Mouse (Mus musculus): ENCODE results near the gene Cldn8.

The Cldn8 gene

DNA sequence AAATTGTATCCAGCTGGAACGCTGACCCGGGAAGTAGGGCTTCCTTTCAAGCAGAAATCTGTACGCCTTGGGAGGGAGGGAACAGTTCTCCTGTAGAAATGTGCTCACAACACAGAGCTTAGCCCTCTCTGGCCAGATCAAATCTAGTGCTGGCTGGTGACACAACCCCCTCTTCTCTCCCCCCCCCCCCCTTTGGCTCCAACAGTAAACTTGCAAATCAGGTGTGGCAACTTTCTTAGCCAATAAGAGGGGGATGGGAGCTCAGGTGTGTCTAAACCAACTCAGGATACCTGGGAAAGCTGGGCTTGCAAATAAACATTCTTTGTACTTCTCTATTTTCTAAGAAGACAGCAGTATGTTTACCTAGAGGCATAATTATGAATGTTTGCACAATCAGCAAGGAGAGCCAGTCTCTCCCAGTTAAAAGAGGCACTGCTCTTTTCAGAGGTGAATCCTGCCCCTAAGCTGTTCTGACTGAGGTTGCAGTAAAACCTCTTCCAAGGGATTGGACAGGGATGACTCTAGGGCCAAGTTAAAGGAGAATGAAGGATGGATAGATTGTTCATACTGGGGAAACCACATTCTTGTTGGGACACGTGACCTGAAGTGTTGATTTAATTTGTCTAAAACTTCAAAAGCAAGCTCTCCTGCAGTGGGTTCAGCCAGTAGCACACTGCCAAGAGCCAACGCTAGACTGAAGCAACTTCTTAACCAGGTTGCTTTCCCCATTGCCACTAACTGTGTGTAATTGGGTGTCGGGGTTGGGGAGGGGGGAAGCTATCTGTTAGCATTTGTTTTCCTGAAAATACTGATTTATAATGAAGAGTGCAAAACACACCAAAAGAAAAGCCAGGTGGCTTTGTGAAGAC lies at the start of gene Cldn8:
Gene Cldn8, minus strand, starts transcription at position 139 of the 869 bp plus-strand sequence.
- no peak for DNase-seq (ENCODE audit: low spot score in 2 of 2)

DNA sequence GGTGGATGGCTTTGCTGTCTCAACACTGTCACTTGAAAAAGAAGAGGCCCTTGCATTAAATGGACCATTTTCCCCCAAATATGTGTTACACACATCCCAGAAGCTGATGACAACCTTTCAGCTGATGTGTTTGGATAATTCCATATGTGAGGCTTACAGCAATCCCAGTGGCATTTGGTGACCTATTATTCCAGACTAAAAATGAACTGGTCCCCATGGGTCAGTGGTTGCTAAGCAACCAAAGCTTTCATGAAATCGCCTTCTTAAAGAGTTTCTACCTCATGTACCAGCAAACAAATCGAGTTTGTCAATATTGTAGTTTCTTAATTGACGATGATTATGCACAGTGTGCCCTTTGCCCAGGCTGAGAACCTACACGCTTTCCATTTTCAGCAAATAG lies 49.7 kb upstream of the Cldn8 start:
- no peak for DNase-seq (ENCODE audit: low spot score in 2 of 2)

DNA sequence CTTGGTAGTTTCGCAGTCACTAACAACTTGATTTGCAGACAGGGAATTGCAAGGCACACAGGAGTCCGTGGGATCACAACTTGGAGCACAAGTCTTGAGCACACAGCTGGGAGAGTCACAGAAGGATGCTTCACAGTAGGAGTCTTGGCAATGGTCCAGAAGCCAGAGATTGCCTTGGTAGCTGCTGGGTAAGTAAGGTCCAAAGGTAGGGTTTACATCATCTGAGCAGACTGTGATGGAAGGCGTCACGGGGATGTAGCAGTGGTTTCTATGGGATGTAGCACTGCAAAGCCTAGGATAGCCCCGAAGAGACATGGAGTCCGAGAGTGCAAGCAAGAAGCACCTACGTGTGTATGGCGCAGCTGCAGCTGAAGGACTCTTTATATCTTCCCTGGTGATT lies 48.9 kb upstream of the Cldn8 start, which contains the start of gene Krtap24-1:
Gene Krtap24-1, minus strand, starts transcription at position 358 of the 400 bp plus-strand sequence.
- no peak for DNase-seq (ENCODE audit: low spot score in 2 of 2)

DNA sequence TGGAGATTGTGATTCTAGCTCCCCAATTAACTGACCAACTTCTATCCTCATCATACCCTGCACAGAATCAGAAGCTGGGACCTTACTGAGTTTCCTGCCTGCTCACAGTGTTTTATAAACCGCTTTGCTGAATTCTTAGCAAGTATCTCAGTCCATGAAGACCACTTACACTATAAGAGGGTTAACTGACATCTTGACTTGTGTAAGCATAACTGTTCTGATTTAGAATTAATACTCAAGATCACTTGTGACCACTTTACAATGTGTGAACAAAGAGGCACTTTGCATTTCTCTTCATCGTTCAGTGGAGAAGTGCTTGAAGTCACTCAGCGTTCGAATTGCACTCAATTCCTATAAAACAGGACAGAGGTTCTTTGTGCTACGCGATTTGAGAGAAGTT lies 41.6 kb upstream of the Cldn8 start:
- no peak for DNase-seq (ENCODE audit: low spot score in 2 of 2)

DNA sequence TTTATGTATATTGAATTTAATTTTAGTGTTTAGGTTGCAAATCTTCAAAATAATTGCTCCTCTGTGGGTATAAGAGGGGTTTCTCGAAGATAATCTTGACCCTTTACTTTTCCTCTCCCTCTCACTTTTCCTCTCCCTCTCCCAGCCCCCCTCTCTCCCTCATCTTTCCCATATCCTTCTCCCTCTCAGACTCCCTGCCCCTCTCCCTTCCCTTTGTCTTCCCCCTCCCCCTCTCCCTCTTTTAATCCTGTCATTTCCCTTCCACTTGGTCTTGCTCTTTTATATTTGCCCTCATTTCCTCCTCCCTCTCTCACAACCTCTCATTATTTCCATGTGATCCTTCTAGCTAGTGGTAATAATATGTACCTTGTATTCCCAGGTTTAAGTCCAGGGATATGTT lies 39.5 kb upstream of the Cldn8 start:
- DNase-seq (ENCODE audit: low spot score in 2 of 2) = no peak

DNA sequence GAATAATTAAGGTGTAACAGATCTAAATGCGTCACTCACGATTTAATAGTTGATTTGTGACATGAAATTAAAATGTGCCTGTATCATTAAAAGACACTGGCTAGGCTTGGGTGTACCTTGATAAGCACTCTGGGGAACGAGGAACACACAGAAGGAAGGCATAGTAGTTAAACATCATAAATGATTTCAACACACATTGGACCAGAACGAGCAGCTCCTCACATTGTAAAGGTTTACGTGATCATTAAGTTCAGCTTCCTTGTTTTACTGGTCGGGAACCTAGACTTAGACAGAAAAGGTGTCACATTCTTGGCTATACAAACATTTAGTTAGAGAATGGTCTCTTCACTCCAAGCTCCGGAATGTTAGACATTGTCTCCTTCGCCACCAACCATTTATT lies 37.3 kb upstream of the Cldn8 start:
- no peak for DNase-seq (ENCODE audit: low spot score in 2 of 2)

DNA sequence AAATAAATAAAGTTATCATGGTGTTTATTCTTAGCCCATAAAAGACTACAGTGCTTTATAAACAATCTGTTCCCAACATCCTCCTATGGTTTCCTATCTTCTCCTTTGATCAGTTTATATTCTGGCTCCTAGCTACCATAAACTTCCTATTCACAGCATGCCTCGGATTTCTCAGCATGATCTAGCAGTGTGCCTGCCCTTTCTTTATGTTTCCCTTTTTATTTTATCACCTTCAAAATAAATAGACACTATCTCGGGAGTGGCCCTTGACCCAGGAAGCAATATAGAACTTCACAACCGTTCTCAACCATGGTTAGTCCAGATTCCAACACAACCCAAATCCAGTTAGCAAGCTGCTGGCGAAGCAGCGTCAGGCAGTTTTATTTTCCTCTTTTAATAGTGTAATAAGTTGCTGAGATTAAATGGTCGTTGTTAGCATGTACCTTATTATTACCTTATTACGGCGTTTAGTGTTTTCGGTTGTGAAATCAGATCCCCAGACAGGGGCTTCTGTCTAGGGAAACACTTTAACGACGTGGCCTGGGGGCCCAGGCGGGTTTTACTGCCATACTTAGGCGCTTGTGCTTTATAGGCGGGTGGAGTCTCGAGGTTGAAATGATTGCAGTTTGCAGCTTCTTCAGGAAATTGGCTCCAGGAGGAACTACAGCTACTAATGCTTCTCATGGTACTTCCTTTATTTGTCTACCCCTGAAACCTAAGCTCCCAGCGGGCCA lies 36.7 kb upstream of the Cldn8 start:
- no peak for DNase-seq (ENCODE audit: low spot score in 2 of 2)

DNA sequence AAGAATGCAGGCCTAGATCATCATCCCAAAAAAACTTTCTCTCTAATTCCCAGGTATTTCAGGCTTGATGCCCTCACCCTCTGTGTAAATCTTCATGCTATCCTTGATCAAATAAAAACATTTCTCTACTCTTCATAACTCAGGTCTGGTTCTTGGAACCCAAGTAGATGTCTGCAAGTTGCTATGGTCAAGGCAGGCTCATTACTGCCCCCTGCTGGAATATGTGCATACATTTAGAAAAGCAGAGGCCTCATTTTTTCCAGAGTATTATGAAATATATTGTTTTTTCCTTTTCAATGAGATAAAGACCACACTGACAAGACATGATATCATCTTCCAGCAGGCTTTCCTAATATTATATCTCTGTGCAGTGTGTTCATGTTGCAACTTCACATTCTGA lies 29.8 kb upstream of the Cldn8 start:
- no peak for DNase-seq (ENCODE audit: low spot score in 2 of 2)

DNA sequence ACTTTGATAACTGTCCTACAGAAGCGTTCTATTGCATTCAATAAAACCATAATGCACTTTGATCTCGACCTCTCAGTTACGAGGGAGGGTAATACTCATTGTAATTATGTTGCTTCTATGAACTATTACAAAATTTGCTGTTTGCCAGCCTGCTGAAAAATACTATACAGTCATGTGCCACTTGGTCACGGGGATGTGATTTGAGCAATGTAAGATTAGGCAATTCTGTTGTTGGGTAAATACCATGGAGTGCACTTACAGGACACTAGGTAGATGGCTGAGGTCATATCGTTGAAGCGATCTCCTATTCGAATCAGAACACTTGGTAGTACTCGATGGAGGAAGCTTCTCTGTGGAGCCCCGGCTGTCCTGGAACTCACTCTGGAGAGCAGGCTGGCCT lies 20.4 kb upstream of the Cldn8 start:
- DNase-seq (ENCODE audit: low spot score in 2 of 2) = no peak

DNA sequence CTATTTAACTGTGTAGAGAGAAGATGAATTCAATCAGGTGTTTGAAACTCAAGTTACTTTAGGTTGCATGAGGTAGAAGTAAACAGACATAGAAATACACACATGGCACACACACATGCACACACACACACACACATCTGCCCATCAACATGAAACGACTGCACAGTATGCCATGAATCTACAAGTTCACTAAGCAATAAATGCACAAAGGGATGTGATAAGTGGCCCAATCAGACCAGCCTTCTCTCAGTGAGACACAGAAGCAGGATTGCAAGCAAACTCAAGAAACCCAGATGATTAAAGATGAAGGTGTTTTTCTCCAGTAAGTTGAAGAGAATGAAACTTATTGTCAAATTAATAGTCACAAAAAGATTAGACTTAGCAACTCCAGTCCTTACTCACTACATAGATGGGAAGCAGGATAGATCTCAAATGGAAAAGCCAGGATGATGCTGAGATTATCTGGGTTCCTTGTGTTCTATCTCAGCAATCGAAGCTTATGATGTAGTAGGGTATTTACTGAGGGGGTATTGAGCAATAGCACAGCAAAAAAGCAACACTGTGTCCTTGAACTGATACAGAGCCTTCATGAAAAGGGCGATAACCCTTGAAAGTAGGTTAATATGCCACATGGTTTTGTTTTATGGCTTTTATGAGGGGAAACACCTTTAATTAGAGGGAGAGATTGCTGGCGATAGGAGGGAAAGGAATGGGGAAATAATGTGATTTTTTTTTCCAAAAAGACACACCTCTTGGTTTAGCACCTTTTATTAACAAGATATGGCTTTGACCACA lies 13.1 kb upstream of the Cldn8 start:
- DNase-seq (ENCODE audit: low spot score in 2 of 2) = no peak

DNA sequence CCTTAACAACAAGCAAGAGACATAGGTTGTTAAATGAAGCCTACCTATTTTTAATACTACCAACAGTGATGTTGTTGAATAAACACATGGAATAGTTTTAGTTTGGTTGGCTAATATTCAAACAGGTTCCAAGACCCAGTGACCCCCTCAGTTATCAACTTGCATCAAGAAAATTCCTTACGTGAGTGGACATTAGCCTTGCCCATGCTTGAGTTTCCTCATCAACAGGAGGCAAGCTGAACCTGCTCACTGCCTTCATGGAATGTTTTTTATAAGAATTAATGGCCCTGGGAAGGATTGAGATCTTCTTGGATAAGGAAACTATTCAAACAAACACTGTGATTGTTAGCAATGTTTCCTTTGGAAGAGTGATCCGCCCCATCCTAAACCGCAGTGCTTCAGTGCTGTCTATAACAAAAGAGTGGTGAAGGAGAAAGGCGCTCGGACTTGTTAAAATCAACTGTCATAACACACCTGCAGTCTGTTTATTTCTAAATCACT lies 10.0 kb upstream of the Cldn8 start:
- no peak for DNase-seq (ENCODE audit: low spot score in 2 of 2)

DNA sequence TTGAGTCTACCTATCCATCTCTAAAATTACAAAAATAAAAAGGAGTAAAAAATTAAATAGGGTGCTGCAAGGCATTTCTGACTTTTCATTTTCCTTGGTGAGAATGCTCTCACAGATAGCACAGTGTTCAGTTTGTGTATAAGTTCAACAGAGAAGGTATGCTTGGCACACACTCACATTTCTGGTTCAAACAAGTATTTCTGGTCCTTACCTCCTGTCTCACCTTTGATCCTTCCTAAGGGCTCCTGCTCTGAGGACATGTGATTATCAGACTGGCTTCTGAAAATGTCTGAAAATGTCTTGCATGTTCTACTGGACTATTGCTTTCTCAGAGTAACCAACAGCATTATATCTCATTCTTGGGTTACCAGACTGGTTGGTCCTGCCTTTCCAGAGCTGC lies 7.2 kb upstream of the Cldn8 start:
- DNase-seq (ENCODE audit: low spot score in 2 of 2) = no peak

DNA sequence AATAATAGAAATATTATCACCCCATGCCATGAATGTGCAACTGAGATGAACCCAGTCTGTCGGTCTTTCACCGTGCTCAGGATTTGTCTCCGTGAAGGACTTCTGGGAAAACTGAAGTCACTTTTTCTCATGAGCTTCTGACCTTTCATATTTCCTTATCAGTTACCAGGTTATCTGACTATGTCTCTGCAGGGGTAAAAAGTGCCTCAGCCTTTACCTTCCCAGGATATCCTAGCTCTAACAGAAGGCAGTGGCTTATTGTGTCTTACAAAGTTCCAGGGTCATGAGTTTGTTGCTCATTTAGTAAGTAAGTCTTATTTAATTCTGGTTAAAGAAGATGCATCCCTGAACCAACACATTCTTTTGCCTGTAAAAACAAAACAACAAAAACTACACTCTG lies 6.7 kb upstream of the Cldn8 start:
- DNase-seq (ENCODE audit: low spot score in 2 of 2) = no peak

DNA sequence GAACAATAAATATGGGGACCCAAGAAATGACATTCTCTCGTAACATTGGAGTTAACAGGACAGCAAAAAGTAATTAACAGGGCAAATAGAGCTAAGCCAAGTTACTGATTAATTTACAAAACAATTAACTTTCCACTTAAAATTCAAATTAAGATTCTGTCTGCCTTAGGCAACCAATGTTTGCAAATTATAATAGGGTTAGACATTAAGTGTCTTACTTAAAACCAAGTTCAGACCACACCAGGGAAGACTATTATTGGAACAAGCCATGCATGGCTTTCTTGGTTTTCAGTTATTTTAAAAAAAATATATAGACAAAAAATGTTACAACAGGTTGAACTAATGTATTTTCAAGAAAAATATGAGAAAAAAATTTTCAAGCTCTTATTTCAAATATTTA lies 6.1 kb upstream of the Cldn8 start:
- DNase-seq (ENCODE audit: low spot score in 2 of 2) = no peak

DNA sequence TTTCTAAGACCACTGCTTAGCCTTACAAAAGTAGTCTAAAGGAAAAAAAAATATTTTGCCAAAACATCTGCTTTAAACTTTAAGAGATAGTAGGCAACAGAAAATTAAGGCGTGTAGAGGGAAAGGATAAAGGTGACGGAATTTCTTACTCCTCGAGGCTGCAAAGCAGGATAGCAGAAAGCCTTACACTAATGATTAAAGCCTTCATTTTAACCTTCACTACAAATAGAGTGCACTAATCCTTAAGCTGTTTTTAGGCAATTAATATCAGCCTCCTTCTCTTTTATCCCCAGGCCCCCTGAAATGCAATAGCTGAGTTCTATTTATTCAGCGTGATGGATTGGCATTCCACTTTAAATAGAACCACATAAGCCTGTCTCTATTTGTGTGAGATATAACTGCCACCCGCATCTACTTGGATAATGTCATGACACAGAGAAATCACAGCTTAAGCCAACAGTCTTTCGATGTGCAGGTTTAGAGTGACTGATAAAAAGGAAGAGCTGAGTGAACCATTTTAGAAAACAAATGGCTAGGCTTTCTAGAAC lies 1.3 kb downstream of the Cldn8 start:
- no peak for DNase-seq (ENCODE audit: low spot score in 2 of 2)

DNA sequence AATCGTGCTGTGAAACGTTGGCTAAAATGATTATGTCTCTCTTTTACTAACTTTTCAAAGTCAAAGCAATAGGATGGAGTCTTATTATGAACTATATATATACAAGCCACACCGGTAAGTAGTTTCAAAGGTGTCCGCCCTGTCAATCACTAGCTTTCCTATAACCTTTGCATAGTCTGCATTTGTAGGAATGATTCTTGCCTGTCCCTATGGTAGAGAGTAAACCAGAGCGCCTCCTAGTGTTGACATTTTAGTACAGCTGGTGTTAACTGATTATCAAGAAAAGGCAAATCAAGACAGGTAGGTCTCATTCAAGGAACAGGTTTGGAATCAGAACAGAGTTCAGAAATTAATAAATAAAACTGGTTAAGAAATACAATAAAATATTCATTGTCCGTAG lies 20.5 kb downstream of the Cldn8 start:
- peak in 1 of 2 experiments; percentile 26 for DNase-seq (ENCODE audit: low spot score in 2 of 2)

DNA sequence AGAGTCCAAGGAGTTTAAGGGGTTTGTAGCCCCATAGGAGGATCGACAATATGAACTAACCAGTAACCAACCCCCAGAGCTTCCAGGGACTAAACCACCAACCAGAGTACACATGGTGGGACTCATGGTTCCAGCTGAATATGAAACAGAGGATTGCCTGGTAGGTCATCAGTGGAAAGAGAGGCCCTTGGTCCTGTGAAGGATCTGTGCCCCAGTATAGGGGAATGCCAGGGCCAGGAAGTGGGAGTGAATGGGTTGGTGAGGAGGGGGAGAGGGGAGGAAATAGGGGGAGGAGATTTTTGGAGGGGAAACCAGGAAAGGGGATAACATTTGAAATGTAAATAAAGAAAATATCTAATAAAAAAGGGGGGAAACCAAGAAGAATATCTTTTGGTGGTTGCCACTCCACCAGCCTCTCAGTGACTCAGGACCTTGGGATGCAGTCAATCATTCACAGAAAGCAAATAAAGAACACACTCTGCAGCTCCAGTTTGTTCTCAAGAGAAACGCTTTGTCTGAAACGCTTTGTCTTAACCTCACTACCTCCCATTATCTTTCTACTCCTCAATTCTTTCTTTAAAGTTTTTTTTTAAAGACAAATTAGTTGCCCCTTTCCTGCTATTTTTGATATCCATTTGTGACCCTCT lies 23.0 kb downstream of the Cldn8 start:
- DNase-seq (ENCODE audit: low spot score in 2 of 2) = no peak

DNA sequence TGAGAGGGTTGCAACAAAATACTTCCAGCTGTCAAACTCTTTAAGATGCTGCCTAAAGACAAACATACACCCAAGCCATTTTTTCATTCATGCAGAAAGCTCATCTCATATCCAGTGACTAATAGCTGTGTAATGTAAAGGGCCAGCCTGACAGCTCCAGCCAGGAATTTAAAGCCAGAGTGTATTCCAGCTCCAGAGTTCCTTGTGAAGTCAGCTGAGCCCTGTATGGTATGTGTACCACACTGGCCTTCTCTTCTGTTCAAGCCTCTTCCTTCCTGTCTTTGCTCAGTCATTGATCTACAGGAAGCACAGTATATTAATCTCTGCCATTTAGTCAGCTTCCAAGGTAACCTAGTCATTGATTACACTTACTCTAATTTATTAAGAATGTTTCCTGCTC lies 51.6 kb downstream of the Cldn8 start:
- DNase-seq (ENCODE audit: low spot score in 2 of 2) = no peak
